Mouse (Mus musculus): ENCODE results near the gene Ndufs8. TPM values are rescaled to one million over a fixed set of nuclear protein-coding genes. Genes with fewer than 3 reads are reported as not detected.

The Ndufs8 gene
- total RNA-seq, 2 experiments from 2014 or later = 260 to 277 TPM

- DNase-seq = peak; percentile 76
Measured at GRCm38 (mm10) chr19:3935032-3935895, 22.7 kb upstream of the Ndufs8 start, which contains the start of gene Unc93b1. Gene Unc93b1 (plus strand): TSS chr19:3935186.

GRCm38 (mm10) chr19:3931716-3932115, 19.1 kb upstream of the Ndufs8 start:
- no peak for DNase-seq

- DNase-seq = no peak
Measured at GRCm38 (mm10) chr19:3930262-3931057, 17.9 kb upstream of the Ndufs8 start.

- peak; percentile 85 for DNase-seq
Measured at GRCm38 (mm10) chr19:3929211-3929941, 16.8 kb upstream of the Ndufs8 start, which contains the start of gene Aldh3b1. Gene Aldh3b1 (minus strand): TSS chr19:3929808.

- no peak for DNase-seq
Measured at GRCm38 (mm10) chr19:3928779-3929178, 16.2 kb upstream of the Ndufs8 start.

GRCm38 (mm10) chr19:3927989-3928388, 15.4 kb upstream of the Ndufs8 start:
- no peak for DNase-seq

GRCm38 (mm10) chr19:3926685-3927084, 14.1 kb upstream of the Ndufs8 start:
- peak; percentile 5 for DNase-seq

GRCm38 (mm10) chr19:3926279-3926678, 13.7 kb upstream of the Ndufs8 start:
- DNase-seq = no peak

GRCm38 (mm10) chr19:3925859-3926258, 13.3 kb upstream of the Ndufs8 start:
- no peak for DNase-seq

GRCm38 (mm10) chr19:3924868-3925267, 12.3 kb upstream of the Ndufs8 start:
- no peak for DNase-seq

- no peak for DNase-seq
Measured at GRCm38 (mm10) chr19:3924190-3924589, 11.6 kb upstream of the Ndufs8 start.

- peak; percentile 59 for DNase-seq
Measured at GRCm38 (mm10) chr19:3923586-3923985, 11.0 kb upstream of the Ndufs8 start.

GRCm38 (mm10) chr19:3922661-3923371, 10.2 kb upstream of the Ndufs8 start:
- no peak for DNase-seq

- no peak for DNase-seq
Measured at GRCm38 (mm10) chr19:3919928-3920327, 7.4 kb upstream of the Ndufs8 start.

- no peak for DNase-seq
Measured at GRCm38 (mm10) chr19:3916727-3917126, 4.2 kb upstream of the Ndufs8 start.

GRCm38 (mm10) chr19:3914535-3914934, 2.0 kb upstream of the Ndufs8 start:
- DNase-seq = no peak

GRCm38 (mm10) chr19:3913692-3914091, 1.1 kb upstream of the Ndufs8 start:
- no peak for DNase-seq

- DNase-seq = no peak
Measured at GRCm38 (mm10) chr19:3910206-3910605, 2.4 kb downstream of the Ndufs8 start.

- DNase-seq = no peak
Measured at GRCm38 (mm10) chr19:3907876-3908660, 4.5 kb downstream of the Ndufs8 start.
